Mouse (Mus musculus) MEL (cell line): ENCODE measurements around the gene Dlgap3. TPM values are rescaled to one million over a fixed set of nuclear protein-coding genes. Genes with fewer than 3 reads are reported as not detected.

Experiments
- DNase-seq: peaks from one replicate; pipeline ENCODE4 v3.0.0; 2011; ENCODE audit warnings: low read depth, low spot score
- H3K27ac ChIP-seq: 2 replicates; pipeline ENCODE4 v1.5.1; 2012; ENCODE audit warnings: low read depth, mild to moderate bottlenecking, control low read depth, low read length, moderate library complexity; ENCODE audit not compliant: control insufficient read depth
- H3K27me3 ChIP-seq, 2 experiments: fragments of 150-350 bp in 1 of 2; sonication (generic) in 1 of 2; 2 replicates each; pipeline ENCODE4 v1.6.1; 2012; ENCODE audit warnings: low read length in 2 of 2, mild to moderate bottlenecking in 2 of 2, improper control_type of control experiment in 1 of 2, moderate library complexity in 1 of 2; ENCODE audit not compliant: insufficient read depth in 2 of 2, control insufficient read depth in 1 of 2
- H3K36me3 ChIP-seq, 2 experiments: 2 replicates each; pipeline ENCODE4 v1.6.1; 2012 to 2014; ENCODE audit warnings: low read length in 2 of 2, improper control_type of control experiment in 1 of 2, inconsistent platforms in 1 of 2, mild to moderate bottlenecking in 1 of 2; ENCODE audit not compliant: insufficient read depth in 2 of 2, control insufficient read depth in 1 of 2
- H3K4me1 ChIP-seq, 2 experiments: fragments of 150-350 bp in 1 of 2; sonication (generic) in 1 of 2; 2 replicates each; pipeline ENCODE4 v1.6.1; 2012; ENCODE audit warnings: low read length in 2 of 2, improper control_type of control experiment in 1 of 2, mild to moderate bottlenecking in 1 of 2; ENCODE audit not compliant: insufficient read depth in 2 of 2, control insufficient read depth in 1 of 2
- H3K4me3 ChIP-seq, 2 experiments: fragments of 150-350 bp in 1 of 2; sonication (generic) in 1 of 2; 2 replicates each; pipeline ENCODE4 v1.5.1; 2012; ENCODE audit warnings: low read depth in 2 of 2, low read length in 2 of 2, mild to moderate bottlenecking in 2 of 2, moderate library complexity in 2 of 2, control low read depth in 1 of 2, improper control_type of control experiment in 1 of 2; ENCODE audit not compliant: control insufficient read depth in 1 of 2, insufficient read depth in 1 of 2
- H3K79me2 ChIP-seq: 2 replicates; pipeline ENCODE4 v1.6.1; 2012; ENCODE audit warnings: mild to moderate bottlenecking, low read length, moderate library complexity; ENCODE audit not compliant: control insufficient read depth, poor library complexity, insufficient read depth
- H3K9ac ChIP-seq: 2 replicates; pipeline ENCODE4 v1.6.1; 2012; ENCODE audit warnings: low read depth, mild to moderate bottlenecking, control low read depth, low read length, moderate library complexity; ENCODE audit not compliant: control insufficient read depth, poor library complexity, severe bottlenecking
- H3K9me3 ChIP-seq: fragments of 150-350 bp; sonication (generic); replicated peaks from 2 replicates; pipeline ENCODE4 v1.6.1; 2012; ENCODE audit warnings: mild to moderate bottlenecking, low read length, improper control_type of control experiment, moderate library complexity; ENCODE audit not compliant: insufficient read depth
- CHD1 ChIP-seq: IDR thresholded peaks from 2 replicates; pipeline ENCODE4 v1.6.1; 2012; ENCODE audit warnings: low read depth, mild to moderate bottlenecking, inconsistent platforms, low read length, improper control_type of control experiment
- CTCF ChIP-seq, 3 experiments: IDR thresholded peaks in 2 of 3; conservative IDR thresholded peaks in 1 of 3; 2 replicates each; pipeline ENCODE4 v1.5.1; 2011 to 2012; ENCODE audit warnings: low read length in 3 of 3, low read depth in 2 of 3, mild to moderate bottlenecking in 2 of 3, improper control_type of control experiment in 1 of 3, inconsistent platforms in 1 of 3, mixed read lengths in 1 of 3, moderate library complexity in 1 of 3; ENCODE audit not compliant: control insufficient read depth in 1 of 3, insufficient read depth in 1 of 3, poor library complexity in 1 of 3, severe bottlenecking in 1 of 3
- E2F4 ChIP-seq: IDR thresholded peaks from 2 replicates; pipeline ENCODE4 v1.6.1; 2011; ENCODE audit warnings: low read depth, low read length, improper control_type of control experiment, borderline replicate concordance
- ELF1 ChIP-seq: IDR thresholded peaks from 2 replicates; pipeline ENCODE4 v1.6.1; 2014; ENCODE audit warnings: low read depth, mild to moderate bottlenecking, inconsistent platforms, low read length, improper control_type of control experiment, moderate library complexity
- GABPA ChIP-seq: IDR thresholded peaks from 2 replicates; pipeline ENCODE4 v1.6.1; 2012; ENCODE audit warnings: low read depth, mild to moderate bottlenecking, inconsistent platforms, low read length, improper control_type of control experiment, moderate library complexity
- HCFC1 ChIP-seq: IDR thresholded peaks from 2 replicates; pipeline ENCODE4 v1.6.1; 2012; ENCODE audit warnings: low read depth, mild to moderate bottlenecking, inconsistent platforms, low read length, improper control_type of control experiment, moderate library complexity
- KAT2A ChIP-seq: conservative IDR thresholded peaks from 2 replicates; pipeline ENCODE4 v1.6.1; 2012; ENCODE audit warnings: low read depth, low read length, improper control_type of control experiment, inconsistent platforms
- MAFK ChIP-seq: IDR thresholded peaks from 2 replicates; pipeline ENCODE4 v1.6.1; 2011; ENCODE audit warnings: low read depth, mild to moderate bottlenecking, low read length, improper control_type of control experiment, borderline replicate concordance
- MAZ ChIP-seq: IDR thresholded peaks from 2 replicates; pipeline ENCODE4 v1.6.1; 2012; ENCODE audit warnings: low read depth, mild to moderate bottlenecking, inconsistent platforms, low read length, improper control_type of control experiment
- MXI1 ChIP-seq: IDR thresholded peaks from 2 replicates; pipeline ENCODE4 v1.6.1; 2011; ENCODE audit warnings: mild to moderate bottlenecking, low read depth, low read length, improper control_type of control experiment
- MYC ChIP-seq: IDR thresholded peaks from 2 replicates; pipeline ENCODE4 v1.6.1; 2011; ENCODE audit warnings: low read depth, mild to moderate bottlenecking, low read length, improper control_type of control experiment, moderate library complexity
- NELFE ChIP-seq: IDR thresholded peaks from 2 replicates; pipeline ENCODE4 v1.6.1; 2011; ENCODE audit warnings: low read depth, low read length, improper control_type of control experiment
- POLR2A ChIP-seq, 2 experiments: IDR thresholded peaks; 2 replicates each; pipeline ENCODE4 v1.6.1; 2011 to 2012; ENCODE audit warnings: low read length in 2 of 2, mild to moderate bottlenecking in 2 of 2, control low read depth in 1 of 2, improper control_type of control experiment in 1 of 2, low read depth in 1 of 2, moderate library complexity in 1 of 2; ENCODE audit not compliant: control insufficient read depth in 1 of 2, insufficient read depth in 1 of 2, poor library complexity in 1 of 2
- POLR2AphosphoS2 ChIP-seq: IDR thresholded peaks from 2 replicates; pipeline ENCODE4 v1.6.1; 2011; ENCODE audit warnings: low read length, improper control_type of control experiment
- SIN3A ChIP-seq: IDR thresholded peaks from 2 replicates; pipeline ENCODE4 v1.6.1; 2012; ENCODE audit warnings: low read length, improper control_type of control experiment, inconsistent platforms
- TAL1 ChIP-seq: IDR thresholded peaks from 2 replicates; pipeline ENCODE4 v1.6.1; 2012; ENCODE audit warnings: mild to moderate bottlenecking, inconsistent platforms, low read length, moderate library complexity, mixed read lengths
- TCF12 ChIP-seq: IDR thresholded peaks from 2 replicates; pipeline ENCODE4 v1.6.1; 2014; ENCODE audit warnings: low read depth, mild to moderate bottlenecking, inconsistent platforms, low read length, improper control_type of control experiment, moderate library complexity
- ZC3H11A ChIP-seq: IDR thresholded peaks from 2 replicates; pipeline ENCODE4 v1.6.1; 2012; ENCODE audit warnings: low read depth, mild to moderate bottlenecking, inconsistent platforms, low read length, improper control_type of control experiment
- polyA plus RNA-seq, 2 experiments: library from polyadenylated mRNA; stranded (reverse) in 1 of 2; unstranded in 1 of 2; fragments of >175 nt in 1 of 2; fragments of >200 nt in 1 of 2; gene quantifications; 2 replicates each; pipeline versions ENCODE4 v1.2.1 to v1.2.4; 2012; ENCODE audit warnings: low replicate concordance in 2 of 2, low read depth in 1 of 2; ENCODE audit not compliant: insufficient read length in 2 of 2, insufficient read depth in 1 of 2, missing spikeins in 1 of 2
- total RNA-seq: library from RNA; depleted of rRNA; stranded (reverse); fragments of 300-350 nt; gene quantifications from 2 replicates; pipeline ENCODE4 v1.2.3, GENCODE M21; 2012

Gene Dlgap3
- total and polyA plus RNA-seq, 3 experiments, result not detected

DNA sequence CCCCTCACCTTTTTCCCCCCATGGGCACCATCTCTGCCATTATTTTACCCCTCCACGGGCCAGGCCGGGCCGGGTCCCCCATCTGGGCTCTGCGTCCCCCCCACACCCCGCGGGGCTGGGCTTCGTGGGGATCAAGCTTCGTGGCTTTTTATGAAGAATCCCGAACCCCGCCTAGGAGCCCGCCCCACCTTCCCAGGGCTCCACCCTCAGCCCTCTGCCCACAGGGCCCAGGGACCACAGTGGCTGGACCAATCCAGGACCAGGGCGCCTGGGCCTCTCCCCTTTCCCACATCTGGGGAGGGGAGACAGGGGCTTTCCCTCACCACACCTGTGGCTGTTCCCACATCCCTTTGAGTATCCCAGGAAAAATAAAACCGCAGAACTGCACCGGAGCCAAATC is 67.6 kb downstream of the Dlgap3 start:
- H3K4me3 ChIP-seq, result no peak overlapping the region
- TF ChIP-seq MAZ, result no peak
- no peak for TF ChIP-seq SIN3A
- no peak for TF ChIP-seq ELF1
- TF ChIP-seq MXI1, result no peak
- TF ChIP-seq TCF12, result no peak
- TF ChIP-seq CHD1, result no peak
- no peak for TF ChIP-seq GABPA

DNA sequence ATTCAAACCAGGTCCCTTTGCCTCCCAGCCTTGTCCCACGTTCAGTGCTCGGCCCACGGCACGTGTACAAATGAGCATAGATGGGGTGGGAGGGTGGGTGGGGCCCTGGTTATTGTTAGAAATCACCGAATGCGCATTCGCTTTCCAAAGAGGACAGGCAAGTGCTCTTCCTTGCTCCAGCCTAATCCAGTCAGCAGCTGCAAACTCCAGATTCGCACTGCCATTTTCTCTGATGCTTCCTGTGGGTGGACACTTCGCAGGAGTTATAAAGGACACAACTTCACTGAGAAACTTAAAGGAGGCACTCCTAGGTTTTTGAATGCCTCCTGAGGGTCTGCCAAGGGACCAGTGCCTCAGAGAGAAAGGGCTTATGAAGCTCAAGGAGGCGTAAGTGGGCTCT is 68.3 kb downstream of the Dlgap3 start:
- peaks cover 0 to 4% of the 10 kb centered on the region in 2 experiments; a peak in 2 of 4 replicates for H3K36me3 ChIP-seq
- no peak overlapping the region for H3K27ac ChIP-seq
- H3K4me3 ChIP-seq, result no peak overlapping the region
- no peaks in the 10 kb centered on the region for H3K79me2 ChIP-seq
- TF ChIP-seq E2F4 (no peak), MYC (no peak), TCF12 (no peak), POLR2A (IDR thresholded peaks at IDR 0.05; ENCODE audit: control insufficient read depth in 1 of 2, insufficient read depth in 1 of 2, low read depth in 1 of 2, low read length in 2 of 2, poor library complexity in 1 of 2) (no peak), SIN3A (no peak), NELFE (no peak), GABPA (no peak), MAZ (no peak), MAFK (no peak), TAL1 (no peak), CTCF (IDR thresholded peaks at IDR 0.05 in 2 of 3, conservative IDR thresholded peaks at IDR 0.05 in 1 of 3; ENCODE audit: control insufficient read depth in 1 of 3, insufficient read depth in 1 of 3, low read depth in 2 of 3, low read length in 3 of 3, poor library complexity in 1 of 3, severe bottlenecking in 1 of 3) (no peak), POLR2AphosphoS2 (no peak), HCFC1 (no peak), KAT2A (no peak), ZC3H11A (no peak)
- peaks cover 0 to under 1% of the 10 kb centered on the region in 2 experiments; a peak in 1 of 4 replicates for H3K4me1 ChIP-seq
- H3K9ac ChIP-seq, result no peak overlapping the region
- no peak for DNase-seq
- H3K27me3 ChIP-seq, result no peaks in the 10 kb centered on the region
- no peaks in the 10 kb centered on the region for H3K9me3 ChIP-seq

More for the DNA sequence above, 67.6 kb downstream of the Dlgap3 start:
- no peak overlapping the region for H3K9ac ChIP-seq
- H3K36me3 ChIP-seq, result no peaks in the 10 kb centered on the region
- H3K79me2 ChIP-seq, result no peaks in the 10 kb centered on the region
- H3K27ac ChIP-seq, result no peak overlapping the region
- no peaks in the 10 kb centered on the region for H3K27me3 ChIP-seq
- H3K9me3 ChIP-seq, result no peaks in the 10 kb centered on the region
- no peak for DNase-seq
- H3K4me1 ChIP-seq, result no peaks in the 10 kb centered on the region
